In the genomic region with DNA sequence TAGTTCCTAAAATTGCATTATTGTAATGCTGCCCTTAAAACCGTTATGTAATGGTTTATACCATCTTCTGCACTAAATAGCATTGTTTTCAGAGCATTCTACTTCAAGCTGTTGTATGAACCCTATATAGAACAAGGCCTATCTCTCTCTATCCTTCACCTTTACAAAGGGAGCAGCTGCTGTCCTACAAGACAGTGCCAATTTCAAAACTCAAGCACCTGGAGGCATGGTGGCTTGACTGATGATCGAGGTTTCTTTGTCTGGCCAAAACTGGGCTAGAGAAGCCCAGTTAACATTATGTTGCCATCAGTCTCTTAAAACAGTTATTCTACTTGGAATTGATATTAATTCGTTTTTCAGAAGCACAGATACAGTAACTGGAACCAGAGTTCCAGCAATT, we compare ENCODE assay signal across 19 mouse cellular contexts.
A peak's percentile ranks its signal among the peaks of the same experiment; 100 is the strongest.
DNase-seq lines count a peak whose midpoint lies in the region; ATAC-seq lines count a peak whose summit lies in the region.
"Had no signal": no experiment of that assay in that cellular context is flagged by ENCODE, and none has a peak within 500 bp of the region (broad histone marks: within the 10 kb centered on the region; RNA-seq: fewer than 3 reads in every experiment).

No protein-coding gene starts in this region.

- peak; percentile 88 for ATAC-seq in cerebellum, adult (ENCODE audit: insufficient number of reproducible peaks, low FRiP score, low TSS enrichment)
- ATAC-seq: activated CD4-positive, CD25-positive, alpha-beta regulatory T cell, adult 4 months; forebrain, embryonic 13.5 days; forebrain, embryonic 16.5 days; hindbrain, embryonic 16.5 days; intestine, embryonic 15.5 days had no signal

- DNase-seq in cerebellum, adult 8-10 months: no peak
- DNase-seq in cerebellum, adult 9-10 months: peak; percentile 41
- no peak for DNase-seq in cerebellum, adult 11 months
- peak; percentile 3 to 11 for DNase-seq in cerebellum, postnatal 14 days
- no peak for DNase-seq in thymus, postnatal 10 days (ENCODE audit: low spot score in 2 of 2)
- DNase-seq: adrenal gland, adult 8-10 months; adrenal gland, postnatal 25 days; gastrocnemius, postnatal 14 days; heart, adult 18-20 months; heart, postnatal 10 days; heart, postnatal 36 days; kidney, adult 11 months; kidney, adult 8-10 months had no signal

Comparison
In these comparisons a context has a peak if more than half of its experiments do, and no peak if none do; other contexts are left out.
1. DNase-seq: peak in cerebellum, adult 9-10 months (single experiment) and cerebellum, postnatal 14 days (2 of 2); none in cerebellum, adult 8-10 months (single experiment), cerebellum, adult 11 months (single experiment) and thymus, postnatal 10 days (0 of 2).